Mouse (Mus musculus): ENCODE measurements at regions not wholly inside any gene's neighbourhood (a gene's known extent, or its start where the extent isn't known, plus 50 kb on each side); places are given as distances from the start of the nearest gene placed in this dataset.
"Not testable (repeated sequence)": the region's sequence is repeated elsewhere in the genome, so short reads cannot be mapped to it uniquely, and the experiment has no call there.

DNA sequence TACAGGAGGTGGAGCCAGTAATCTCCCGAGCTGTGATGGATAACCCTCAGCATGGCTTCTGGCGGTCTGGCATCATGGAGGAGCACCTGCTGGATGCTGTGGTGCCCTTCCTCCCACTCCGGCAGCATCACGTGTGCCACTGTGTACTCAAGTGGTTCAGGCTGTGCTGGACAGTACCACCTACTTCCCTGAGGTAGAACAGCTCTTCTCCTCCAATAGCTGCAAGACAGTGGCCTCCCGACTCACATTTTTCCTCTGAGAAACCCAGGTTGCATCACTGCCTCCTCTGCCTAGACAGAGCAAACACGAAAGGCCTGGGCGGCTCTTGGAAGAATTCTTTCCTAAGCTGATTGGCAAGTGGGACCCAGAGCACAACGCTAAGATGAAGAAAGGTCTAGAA, 113.3 kb downstream of the Pcdh18 start:
- Histone ChIP-seq H3K4me3 (ENCODE audit: insufficient read depth, low read depth, low read length) (no peak overlapping the region), H3K27ac (ENCODE audit: insufficient read depth, low read depth, low read length) (no peak overlapping the region), H3K4me1 (ENCODE audit: control insufficient read depth, insufficient read depth, low read length) (peaks cover 9% of the 10 kb centered on the region; the same call in 1 of the 2 replicates)
- 95% methylated on average over 8 of the region's 8 CpGs for WGBS
- TF ChIP-seq POLR2A (IDR thresholded peaks at IDR 0.05; ENCODE audit: insufficient read depth, low read depth, low read length) (no peak), CTCF (IDR thresholded peaks at IDR 0.05; ENCODE audit: insufficient read depth, low read depth, low read length) (no peak)

DNA sequence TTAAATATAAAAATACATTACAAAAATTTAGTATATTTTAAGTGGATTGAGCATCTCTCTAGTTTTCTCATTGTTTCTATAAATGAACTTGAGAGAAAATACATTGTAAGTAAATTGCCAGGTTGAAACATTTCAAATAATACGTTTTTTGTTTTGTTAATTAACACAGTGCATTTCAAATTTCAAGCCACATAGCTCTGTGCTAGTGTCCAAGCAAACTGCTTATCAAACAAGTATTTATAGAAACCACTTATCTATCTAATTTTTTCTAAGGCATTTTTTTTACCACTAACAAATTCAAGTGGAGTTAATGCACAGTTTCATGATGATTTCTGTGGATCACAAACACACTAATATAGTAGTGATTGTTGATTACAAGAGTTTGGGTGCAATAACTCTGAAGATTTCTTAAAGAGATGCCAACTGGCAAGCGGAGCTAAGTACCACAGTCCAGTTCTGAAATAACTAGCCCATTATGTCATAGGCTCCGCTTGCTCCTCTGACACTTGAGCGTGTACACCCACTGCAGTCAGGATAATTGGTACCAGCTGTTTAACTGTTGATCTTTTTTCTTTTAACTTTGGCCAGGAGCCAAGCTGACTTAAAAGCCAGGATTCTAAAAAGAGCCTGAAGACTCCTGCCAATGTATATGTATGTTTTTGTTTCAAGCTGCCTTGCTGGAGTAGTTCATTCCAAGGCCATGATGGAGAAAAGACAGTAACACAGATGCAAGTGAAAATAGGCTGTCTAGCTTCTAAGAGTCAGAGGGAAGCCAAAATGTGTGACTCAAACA, 115.0 kb downstream of the Pcdh18 start:
- no peak overlapping the region for H3K4me3 ChIP-seq (ENCODE audit: insufficient read depth, low read depth, low read length)
- H3K27ac ChIP-seq (ENCODE audit: insufficient read depth, low read depth, low read length) = no peak overlapping the region
- TF ChIP-seq POLR2A (IDR thresholded peaks at IDR 0.05; ENCODE audit: insufficient read depth, low read depth, low read length) (no peak), CTCF (IDR thresholded peaks at IDR 0.05; ENCODE audit: insufficient read depth, low read depth, low read length) (no peak)
- 15% methylated on average over 4 of the region's 4 CpGs for WGBS
- H3K4me1 ChIP-seq (ENCODE audit: control insufficient read depth, insufficient read depth, low read length) = peaks cover 7% of the 10 kb centered on the region; the same call in 1 of the 2 replicates

DNA sequence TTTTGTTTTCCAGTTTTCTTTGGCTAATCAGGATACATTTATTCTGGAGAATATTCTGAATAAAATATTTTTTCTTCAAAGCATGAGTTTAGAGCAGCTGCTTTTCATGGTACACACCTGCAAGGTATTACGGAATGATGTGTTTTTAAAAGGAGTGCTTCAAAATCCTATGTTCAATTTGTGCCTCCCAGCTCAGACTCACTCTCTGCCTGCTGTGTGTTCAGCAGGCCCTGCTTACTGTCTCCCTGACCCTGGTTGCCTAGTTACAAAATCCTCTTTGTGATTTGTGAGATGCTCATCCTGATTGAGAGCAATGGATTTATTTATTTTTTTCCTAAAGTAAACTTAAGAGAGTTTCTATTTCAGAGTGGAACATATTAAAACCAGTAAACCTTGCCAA, 115.7 kb downstream of the Pcdh18 start:
- WGBS = 67% methylated on average over 1 of the region's 1 CpGs
- Histone ChIP-seq H3K4me1 (ENCODE audit: control insufficient read depth, insufficient read depth, low read length) (peaks cover 7% of the 10 kb centered on the region; the same call in 1 of the 2 replicates), H3K4me3 (ENCODE audit: insufficient read depth, low read depth, low read length) (no peak overlapping the region), H3K27ac (ENCODE audit: insufficient read depth, low read depth, low read length) (no peak overlapping the region)
- TF ChIP-seq POLR2A (IDR thresholded peaks at IDR 0.05; ENCODE audit: insufficient read depth, low read depth, low read length) (no peak), CTCF (IDR thresholded peaks at IDR 0.05; ENCODE audit: insufficient read depth, low read depth, low read length) (no peak)

DNA sequence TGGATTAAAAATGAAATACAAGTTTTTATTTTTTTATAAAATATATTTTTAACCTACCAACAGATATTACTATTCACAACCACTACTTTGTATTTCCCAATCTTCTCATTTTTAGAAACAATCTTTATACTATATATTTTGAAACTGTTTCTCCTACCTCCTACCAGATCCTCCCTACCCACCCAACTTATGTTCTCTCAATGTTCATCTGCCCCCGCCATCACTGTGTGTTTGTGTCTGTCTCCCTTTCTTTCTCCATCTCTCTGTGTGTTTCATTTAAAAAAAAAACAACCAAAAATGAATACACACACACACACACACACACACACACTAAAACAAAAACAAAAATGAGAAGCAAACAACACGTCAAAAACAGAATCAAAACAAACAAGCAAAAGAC, 118.5 kb downstream of the Pcdh18 start:
- TF ChIP-seq CTCF (IDR thresholded peaks at IDR 0.05; ENCODE audit: insufficient read depth, low read depth, low read length) (no peak), POLR2A (IDR thresholded peaks at IDR 0.05; ENCODE audit: insufficient read depth, low read depth, low read length) (no peak)
- Histone ChIP-seq H3K27ac (ENCODE audit: insufficient read depth, low read depth, low read length) (no peak overlapping the region), H3K4me1 (ENCODE audit: control insufficient read depth, insufficient read depth, low read length) (peaks cover 2% of the 10 kb centered on the region; the same call in 1 of the 2 replicates), H3K4me3 (ENCODE audit: insufficient read depth, low read depth, low read length) (no peak overlapping the region)
- WGBS = 80% methylated on average over 2 of the region's 2 CpGs

DNA sequence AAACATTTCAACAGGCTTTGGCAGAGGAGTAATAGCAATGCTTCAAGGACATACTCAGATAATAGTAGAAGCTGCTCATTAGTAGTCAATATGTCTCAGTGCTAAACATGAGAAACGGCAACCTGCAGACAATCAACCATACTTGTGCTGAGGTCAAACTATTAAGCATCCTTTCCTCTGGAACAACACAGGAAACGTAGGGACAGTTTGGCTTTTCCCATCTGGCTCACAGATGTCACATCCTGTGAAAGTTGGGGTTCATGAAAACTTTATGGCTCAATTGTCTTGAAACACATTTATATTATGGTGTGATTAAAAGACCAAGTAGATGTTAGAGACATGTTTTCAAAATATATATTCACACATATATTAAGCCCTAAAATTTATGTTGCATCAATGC, 120.4 kb downstream of the Pcdh18 start:
- TF ChIP-seq CTCF (IDR thresholded peaks at IDR 0.05; ENCODE audit: insufficient read depth, low read depth, low read length) = no peak
- no peak for TF ChIP-seq POLR2A (IDR thresholded peaks at IDR 0.05; ENCODE audit: insufficient read depth, low read depth, low read length)
- no peak overlapping the region for H3K27ac ChIP-seq (ENCODE audit: insufficient read depth, low read depth, low read length)
- WGBS = 80% methylated on average over 2 of the region's 2 CpGs
- H3K4me1 ChIP-seq (ENCODE audit: control insufficient read depth, insufficient read depth, low read length) = no peaks in the 10 kb centered on the region
- H3K4me3 ChIP-seq (ENCODE audit: insufficient read depth, low read depth, low read length) = no peak overlapping the region

DNA sequence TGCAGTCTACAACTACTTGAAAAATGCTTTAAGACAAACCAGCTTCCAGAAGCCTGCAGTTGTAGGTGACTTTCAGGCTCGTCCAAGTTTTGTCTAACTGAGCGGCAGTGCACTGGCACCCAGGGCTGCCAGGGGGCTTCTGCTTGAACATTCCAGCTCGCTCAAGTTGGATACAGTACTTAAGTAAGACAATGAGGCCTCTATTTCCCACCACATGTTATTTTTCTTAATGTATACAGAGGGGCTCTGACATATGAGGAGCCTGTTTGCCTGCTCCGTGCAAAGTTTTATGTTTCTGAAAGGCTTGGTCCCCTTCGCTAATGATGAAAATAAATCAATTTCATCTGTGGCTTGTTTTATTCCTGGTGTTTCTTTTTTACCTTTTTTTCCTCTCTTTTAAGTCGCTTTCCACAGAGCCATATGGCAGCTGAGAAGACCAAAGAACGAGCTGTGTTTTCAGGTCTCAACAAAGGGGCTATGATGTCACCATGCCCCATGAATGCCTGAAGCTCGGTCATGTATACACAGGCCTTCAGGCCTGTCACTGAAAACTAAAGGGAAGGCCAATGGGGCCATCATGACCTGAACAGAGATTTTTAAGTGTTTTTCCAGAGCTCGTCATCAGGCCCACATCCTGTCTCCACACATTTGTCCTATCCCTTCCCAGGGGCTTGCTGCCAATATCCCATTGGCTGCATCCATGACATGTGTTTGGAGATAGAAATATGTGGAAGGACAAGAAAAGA, 164.2 kb downstream of the Pcdh18 start:
- 61% methylated on average over 9 of the region's 9 CpGs for WGBS
- Histone ChIP-seq H3K4me1 (ENCODE audit: control insufficient read depth, insufficient read depth, low read length) (no peaks in the 10 kb centered on the region), H3K4me3 (ENCODE audit: insufficient read depth, low read depth, low read length) (no peak overlapping the region), H3K27ac (ENCODE audit: insufficient read depth, low read depth, low read length) (no peak overlapping the region)
- TF ChIP-seq CTCF (IDR thresholded peaks at IDR 0.05; ENCODE audit: insufficient read depth, low read depth, low read length) = no peak
- no peak for TF ChIP-seq POLR2A (IDR thresholded peaks at IDR 0.05; ENCODE audit: insufficient read depth, low read depth, low read length)

DNA sequence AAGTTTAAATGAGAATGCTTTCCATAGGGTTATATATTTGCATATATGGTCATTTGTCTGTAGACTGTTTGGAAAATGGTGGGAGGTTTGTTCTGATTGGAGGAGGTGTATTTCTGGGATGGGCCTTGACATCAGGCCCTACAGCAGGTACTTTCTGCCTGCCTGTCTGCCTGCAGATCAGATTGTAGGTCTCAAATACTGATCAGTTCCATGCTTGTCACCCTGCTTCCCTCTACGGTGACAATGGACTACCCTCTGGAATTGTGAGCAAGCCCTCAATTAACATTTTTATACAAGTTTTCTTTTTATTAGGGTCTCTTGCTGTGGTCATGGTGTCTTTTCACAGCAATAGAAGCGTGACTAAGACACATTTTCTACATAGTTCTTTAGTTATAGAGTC, 166.9 kb downstream of the Pcdh18 start:
- Histone ChIP-seq H3K4me1 (ENCODE audit: control insufficient read depth, insufficient read depth, low read length) (no peaks in the 10 kb centered on the region), H3K27ac (ENCODE audit: insufficient read depth, low read depth, low read length) (no peak overlapping the region), H3K4me3 (ENCODE audit: insufficient read depth, low read depth, low read length) (no peak overlapping the region)
- TF ChIP-seq POLR2A (IDR thresholded peaks at IDR 0.05; ENCODE audit: insufficient read depth, low read depth, low read length) (no peak), CTCF (IDR thresholded peaks at IDR 0.05; ENCODE audit: insufficient read depth, low read depth, low read length) (no peak)
- 77% methylated on average over 2 of the region's 2 CpGs for WGBS

DNA sequence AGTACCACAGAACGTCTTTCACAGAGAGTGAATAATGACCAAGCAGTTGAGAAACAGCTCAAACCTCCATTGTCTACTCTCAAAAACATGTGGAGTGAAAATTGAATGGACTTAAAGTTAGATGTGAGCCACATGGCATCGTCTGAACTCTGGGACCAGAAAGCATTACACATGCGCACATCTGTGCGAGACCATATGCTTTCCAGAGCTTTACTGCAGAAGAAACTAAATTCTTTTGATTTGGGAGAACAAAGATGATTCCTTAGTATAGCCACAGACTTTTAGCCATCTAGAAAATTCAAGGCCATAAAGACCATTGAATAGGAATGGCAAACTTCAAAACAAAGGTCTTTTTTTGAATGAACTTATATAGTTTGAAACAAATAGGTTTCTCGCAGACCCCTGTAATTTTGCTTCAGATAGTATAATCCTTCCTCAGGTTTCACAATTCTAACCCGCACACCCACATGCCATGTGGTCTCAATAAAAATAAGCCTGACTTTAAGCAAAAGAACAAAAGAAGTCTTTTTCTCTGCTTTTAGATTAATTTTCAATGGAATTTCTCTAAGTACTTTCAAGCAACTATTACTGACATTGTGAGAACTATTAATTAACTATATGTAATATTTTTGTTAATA, 170.5 kb downstream of the Pcdh18 start:
- 68% methylated on average over 6 of the region's 6 CpGs for WGBS
- TF ChIP-seq CTCF (IDR thresholded peaks at IDR 0.05; ENCODE audit: insufficient read depth, low read depth, low read length) = no peak
- TF ChIP-seq POLR2A (IDR thresholded peaks at IDR 0.05; ENCODE audit: insufficient read depth, low read depth, low read length) = no peak
- no peaks in the 10 kb centered on the region for H3K4me1 ChIP-seq (ENCODE audit: control insufficient read depth, insufficient read depth, low read length)

DNA sequence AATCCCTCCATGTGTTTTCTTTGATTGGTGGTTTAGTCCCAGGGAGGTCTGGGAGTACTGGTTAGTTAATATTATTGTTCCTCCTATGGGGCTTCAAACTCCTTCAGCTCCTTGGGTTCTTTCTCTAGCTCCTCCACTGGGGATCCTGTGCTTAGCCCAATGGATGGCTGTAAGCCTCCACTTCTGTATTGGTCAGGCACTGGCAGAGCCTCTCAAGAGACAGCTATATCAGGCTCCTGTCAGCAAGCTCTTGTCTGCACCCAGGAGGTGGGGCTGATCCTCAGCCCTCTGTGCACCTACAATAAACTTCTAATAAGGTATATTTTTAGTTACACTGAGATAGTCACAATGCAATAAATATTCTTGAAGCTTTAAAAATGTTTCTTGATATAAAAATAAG, 171.2 kb downstream of the Pcdh18 start:
- not testable (repeated sequence) for H3K4me3 ChIP-seq (ENCODE audit: insufficient read depth, low read depth, low read length); H3K4me1 ChIP-seq (ENCODE audit: control insufficient read depth, insufficient read depth, low read length); H3K27ac ChIP-seq (ENCODE audit: insufficient read depth, low read depth, low read length)

More for the DNA sequence above, 170.5 kb downstream of the Pcdh18 start:
- no peak overlapping the region for H3K27ac ChIP-seq (ENCODE audit: insufficient read depth, low read depth, low read length)
- H3K4me3 ChIP-seq (ENCODE audit: insufficient read depth, low read depth, low read length) = no peak overlapping the region

All from olfactory bulb, adult 2 months (tissue).